Mouse (Mus musculus) layer of hippocampus, postnatal 36 days (tissue): Measurements from ENCODE around the gene Dact1. TPM values are rescaled to one million over a fixed set of nuclear protein-coding genes. Genes with fewer than 3 reads are reported as not detected.

Source experiments
- DNase-seq, 2 experiments: peaks; one replicate each; pipeline ENCODE4 v3.0.0; 2022
- total RNA-seq, 2 experiments: library from RNA; stranded (reverse); gene quantifications; 2 replicates each; pipeline ENCODE4 v1.2.3; 2021

Dact1 gene
- 1 to 10 TPM; 7.8 to 8.2 TPM for total RNA-seq

DNA sequence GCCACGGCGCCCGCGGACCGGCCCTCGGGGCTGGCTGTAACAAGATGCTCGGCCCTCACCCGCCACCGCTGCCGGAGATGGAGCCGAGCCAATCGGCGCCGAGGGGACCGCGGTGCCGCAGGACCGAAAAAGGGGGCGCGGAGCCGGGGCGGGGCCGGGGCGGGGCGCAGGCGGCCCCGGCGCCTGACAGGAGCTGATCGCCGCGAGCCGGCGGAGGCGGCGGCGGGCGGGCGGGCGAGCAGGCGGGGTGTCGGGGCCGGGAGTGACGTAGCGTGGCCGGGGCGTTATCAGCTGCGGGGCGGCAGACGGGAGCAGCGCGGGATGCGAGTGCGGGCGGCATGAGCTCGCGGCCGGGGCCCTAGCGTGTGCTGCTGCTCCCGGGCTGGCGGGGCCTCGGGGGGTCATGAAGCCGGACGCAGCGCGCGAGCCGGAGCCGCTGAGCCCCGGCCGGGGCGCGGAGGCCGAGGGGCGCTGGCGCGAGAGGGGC is at the start of gene Dact1:
Dact1 (plus strand) TSS at position 304 of the 487 bp plus-strand sequence.
- DNase-seq, result peak; percentile 67 to 71

GRCm38 (mm10) chr12:71264211-71264610 is 45.5 kb upstream of the Dact1 start:
- DNase-seq, result no peak

DNA sequence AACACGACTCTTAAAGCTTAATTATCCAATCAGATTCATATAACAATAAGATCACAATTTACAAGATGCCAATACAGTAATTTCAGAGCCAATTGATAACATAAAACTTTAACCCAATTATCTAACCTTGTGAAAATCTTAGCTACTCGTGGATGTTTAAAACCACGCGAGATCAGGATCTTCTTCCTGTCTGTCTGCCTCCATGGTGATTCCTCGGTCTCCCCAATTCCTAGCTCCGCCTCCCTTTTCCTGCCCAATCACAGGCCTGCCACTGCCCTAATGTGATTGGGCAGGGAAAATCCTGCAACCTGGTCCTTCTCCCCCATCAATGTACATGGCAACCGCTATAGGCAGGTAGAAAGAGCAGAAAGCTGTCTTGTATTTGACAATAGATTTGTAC is 40.3 kb upstream of the Dact1 start:
- no peak for DNase-seq

GRCm38 (mm10) chr12:71271131-71271530 is 38.6 kb upstream of the Dact1 start:
- no peak for DNase-seq

DNA sequence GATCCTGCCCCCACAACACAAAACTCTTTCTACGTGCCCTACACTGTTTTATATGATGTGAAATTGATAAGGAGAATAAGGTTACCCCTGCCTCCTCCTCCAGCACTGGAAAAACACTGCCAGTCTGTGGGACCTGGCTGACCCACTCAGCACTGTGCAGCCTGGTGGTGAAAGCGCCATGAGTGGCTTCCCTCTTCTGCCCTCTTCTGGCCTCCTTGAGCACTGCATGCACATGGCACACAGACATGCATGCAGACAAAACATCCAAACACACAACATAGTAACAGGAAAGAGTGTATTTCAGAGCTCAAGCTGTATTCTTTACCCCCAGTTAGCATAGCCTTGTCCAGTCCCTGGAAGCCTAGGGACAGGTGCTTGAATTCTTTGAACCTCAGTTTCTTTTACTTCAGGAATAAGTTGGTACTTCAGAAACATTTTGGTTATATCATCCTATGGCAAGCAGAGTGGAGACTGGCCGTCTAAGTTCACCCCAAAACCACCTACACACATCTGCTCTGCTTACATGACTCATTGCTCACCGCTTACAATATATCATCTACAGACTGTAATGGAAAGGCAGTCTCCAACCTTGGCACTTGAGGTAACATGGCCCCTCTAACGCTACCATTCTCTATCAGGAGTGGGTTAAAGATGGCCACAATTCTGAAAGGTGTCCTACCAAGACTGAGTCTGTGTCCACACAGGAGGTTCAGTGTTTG is 35.0 kb upstream of the Dact1 start:
- DNase-seq, result no peak

GRCm38 (mm10) chr12:71275906-71276595 is 33.6 kb upstream of the Dact1 start:
- no peak for DNase-seq

- peak in 1 of 2 experiments; percentile 6 for DNase-seq
These were observed 30.0 kb upstream of the Dact1 start for GRCm38 (mm10) chr12:71279521-71280262.

GRCm38 (mm10) chr12:71281201-71281768 is 28.4 kb upstream of the Dact1 start:
- no peak for DNase-seq

- no peak for DNase-seq
These were observed 24.3 kb upstream of the Dact1 start for GRCm38 (mm10) chr12:71285399-71285798.

GRCm38 (mm10) chr12:71290460-71290859 is 19.2 kb upstream of the Dact1 start:
- DNase-seq, result no peak

DNA sequence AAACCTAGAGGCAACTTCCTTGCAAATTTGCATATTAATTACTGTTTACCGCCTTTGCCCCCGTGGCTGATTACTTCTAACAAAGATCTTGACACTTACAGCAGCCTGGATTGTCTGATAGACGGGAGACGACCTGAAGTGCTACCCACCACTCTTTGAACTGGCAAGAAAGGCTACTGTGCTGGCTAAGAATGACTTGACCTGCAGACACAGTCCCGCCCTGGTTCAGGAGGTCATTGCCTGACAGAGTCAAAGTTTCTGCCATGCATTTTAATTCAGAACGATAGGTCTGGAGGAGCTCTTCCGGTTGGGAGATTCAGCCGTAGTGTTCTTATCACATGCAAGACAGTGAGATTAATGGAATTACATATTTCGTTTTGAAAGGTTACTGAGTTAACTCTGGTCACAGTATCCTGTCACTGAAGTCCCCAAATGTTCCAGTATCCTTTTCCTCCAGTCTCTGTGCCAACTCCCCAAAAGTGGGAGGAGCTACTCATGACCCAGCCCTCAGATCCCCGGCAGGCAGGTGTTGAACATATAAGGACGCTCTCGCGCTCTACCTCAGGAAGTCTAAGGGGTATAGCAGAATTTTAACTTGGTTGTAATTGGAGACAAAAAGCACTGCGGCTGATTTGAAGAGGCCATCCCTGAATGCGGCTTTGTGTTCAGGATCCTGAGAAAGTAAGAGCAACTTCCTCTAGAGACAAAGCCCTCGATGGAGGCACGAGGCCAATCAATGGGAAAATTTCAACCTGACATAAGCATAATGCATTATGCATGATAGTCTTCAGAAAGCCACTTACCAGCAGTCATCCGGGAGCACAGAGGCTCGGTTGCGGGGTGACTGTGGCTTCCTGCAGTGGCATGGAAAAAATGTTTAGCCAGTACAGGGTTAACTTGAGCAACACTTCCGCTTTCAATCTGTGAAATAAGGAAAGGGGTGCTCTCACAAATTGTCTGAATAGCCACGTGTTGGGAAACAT is 15.4 kb upstream of the Dact1 start:
- no peak for DNase-seq

DNA sequence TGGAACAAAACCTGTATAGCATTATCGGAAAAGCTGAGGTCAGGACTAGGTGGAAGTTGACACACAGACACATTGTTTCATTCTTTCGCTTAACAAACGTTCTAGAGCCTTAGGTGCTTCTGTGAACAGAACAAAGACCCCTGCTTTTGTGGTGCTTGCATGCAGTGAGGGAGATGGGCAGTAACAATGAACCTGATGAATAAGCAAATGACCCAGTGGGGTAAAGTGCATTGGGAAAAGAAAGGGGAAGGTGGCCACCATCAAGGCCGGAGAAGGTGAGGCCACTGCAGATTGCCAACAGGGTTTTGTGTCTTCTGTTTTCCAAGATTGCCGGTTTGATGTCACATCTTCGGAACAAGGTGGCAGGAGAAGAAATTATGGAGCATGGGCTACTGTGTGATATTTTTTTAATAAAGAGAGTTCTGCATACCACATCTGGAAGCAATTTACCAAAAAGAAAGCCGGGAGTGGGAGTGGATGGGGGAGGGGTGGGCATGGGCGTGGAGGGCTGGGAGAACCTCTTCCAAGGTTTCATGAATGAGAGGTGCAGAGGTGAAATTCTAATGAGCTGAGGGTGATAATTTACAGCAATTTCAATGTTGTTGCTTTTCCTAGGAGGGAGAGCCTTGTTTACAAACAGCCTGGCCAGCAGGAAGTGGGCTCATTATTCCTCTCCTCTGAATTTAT is 12.7 kb upstream of the Dact1 start:
- no peak for DNase-seq

GRCm38 (mm10) chr12:71310068-71310931 is 616 bp downstream of the Dact1 start:
- peak; percentile 25 to 34 for DNase-seq

DNA sequence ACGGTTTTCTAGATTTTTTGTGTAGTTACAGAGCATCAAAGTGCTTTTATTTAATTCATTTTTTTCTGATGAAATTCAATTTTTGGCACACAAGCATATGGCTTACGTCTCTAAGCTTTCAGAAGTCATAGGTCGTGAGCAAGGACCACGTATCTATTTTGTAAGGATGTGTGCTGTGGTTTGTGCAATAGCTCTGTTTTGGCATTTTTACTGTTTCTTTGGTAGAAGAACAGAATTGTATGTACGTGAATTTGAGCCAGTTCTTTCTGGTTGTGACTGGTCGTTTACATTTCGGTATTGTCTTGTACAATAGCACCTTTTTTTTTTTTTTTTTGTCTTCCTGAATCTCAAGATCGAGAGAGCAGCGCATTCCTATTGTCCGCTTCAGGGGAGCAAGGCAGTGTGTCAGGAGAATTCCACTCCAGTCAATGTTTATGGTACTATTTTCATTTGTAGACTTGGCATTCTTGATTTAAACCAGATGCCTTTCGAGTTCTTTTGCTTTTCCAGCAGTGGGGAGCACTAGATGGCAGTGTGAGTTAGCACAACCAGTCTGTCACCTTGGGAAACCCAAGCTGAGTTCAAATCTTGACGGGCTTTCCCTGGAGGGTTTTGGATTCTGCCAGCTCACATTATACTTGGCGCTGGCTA is 1.7 kb downstream of the Dact1 start:
- peak; percentile 41 to 66 for DNase-seq

- no peak for DNase-seq
These were observed 8.6 kb downstream of the Dact1 start for GRCm38 (mm10) chr12:71318239-71318638.

DNA sequence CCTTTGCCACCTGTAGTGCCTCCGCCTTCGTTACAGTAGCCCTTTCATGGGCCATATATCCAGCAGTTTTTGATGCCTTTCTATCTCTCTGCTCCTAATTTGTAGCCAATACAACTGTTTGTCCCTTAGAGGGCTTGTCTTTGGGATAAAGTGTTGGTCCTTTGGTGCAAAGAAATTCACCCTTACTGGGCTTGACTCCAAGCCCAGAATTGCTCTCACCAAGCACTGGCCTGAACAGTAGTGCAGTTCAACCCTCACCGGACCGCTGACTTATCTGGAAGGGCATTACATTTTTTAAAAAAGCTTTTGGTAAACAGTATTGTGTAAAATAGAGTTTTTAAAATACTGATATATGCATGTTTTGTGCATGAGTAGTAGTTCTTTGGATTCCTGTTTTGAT is 9.9 kb downstream of the Dact1 start:
- DNase-seq, result no peak

GRCm38 (mm10) chr12:71332646-71333045 is 23.0 kb downstream of the Dact1 start:
- no peak for DNase-seq

- no peak for DNase-seq
These were observed 23.9 kb downstream of the Dact1 start for GRCm38 (mm10) chr12:71333561-71333960.

DNA sequence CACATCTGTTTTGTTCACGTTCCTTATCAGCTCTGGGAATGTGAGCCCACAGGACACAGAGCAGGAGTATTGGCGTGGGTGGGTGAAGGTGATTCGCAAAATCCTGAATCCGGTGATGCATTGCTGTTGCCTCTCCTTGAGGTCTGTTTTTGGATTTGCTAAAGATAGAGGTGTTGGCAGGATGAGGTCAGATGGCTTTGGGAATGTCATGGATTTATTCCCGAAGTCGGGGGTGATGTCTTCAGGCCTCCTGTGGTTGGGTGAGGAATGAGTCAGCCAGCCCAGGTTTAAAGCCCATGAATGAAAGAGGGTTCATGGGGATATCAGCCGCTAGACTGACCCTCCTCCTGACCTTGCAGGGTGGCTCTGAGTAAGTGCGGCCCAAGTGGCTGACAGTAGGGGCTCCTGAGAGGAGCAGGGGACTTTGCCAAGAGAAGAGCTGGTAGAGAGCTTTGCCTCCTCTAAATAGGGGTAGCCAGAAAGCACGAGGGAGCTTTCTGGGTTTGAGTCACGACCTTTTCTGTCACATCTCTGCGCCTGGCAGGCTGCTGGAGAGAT is 27.4 kb downstream of the Dact1 start:
- no peak for DNase-seq
